Mouse (Mus musculus) left cerebral cortex, adult 8-10 months (tissue): ENCODE measurements around the gene Fen1. TPM values are rescaled to one million over a fixed set of nuclear protein-coding genes. Genes with fewer than 3 reads are reported as not detected.

ENCODE experiments used
- DNase-seq, 2 experiments: peaks; one replicate each; pipeline ENCODE4 v3.0.0; 2022; ENCODE audit warnings: low spot score in 2 of 2
- total RNA-seq, 4 experiments: library from RNA; stranded (reverse); gene quantifications; 2 replicates each; pipeline ENCODE4 v1.2.4; 2022

Gene Fen1
- total RNA-seq, 4 experiments from 2014 or later, result 11.7 to 14.4 (median 13.0) TPM

GRCm38 (mm10) chr19:10216101-10216500 lies 12.1 kb upstream of the Fen1 start:
- DNase-seq, result no peak

- no peak for DNase-seq
Measured at GRCm38 (mm10) chr19:10213796-10214471, 10.0 kb upstream of the Fen1 start.

GRCm38 (mm10) chr19:10210885-10211284 lies 6.9 kb upstream of the Fen1 start:
- no peak for DNase-seq

- DNase-seq, result no peak
Measured at GRCm38 (mm10) chr19:10208851-10209250, 4.9 kb upstream of the Fen1 start.

GRCm38 (mm10) chr19:10205051-10205450 lies 1.1 kb upstream of the Fen1 start:
- no peak for DNase-seq

- peak; percentile 27 to 55 for DNase-seq
Measured at GRCm38 (mm10) chr19:10204616-10205001, 640 bp upstream of the Fen1 start.

GRCm38 (mm10) chr19:10203146-10203847 lies 672 bp downstream of the Fen1 start:
- DNase-seq, result no peak

- peak in 1 of 2 experiments; percentile 44 for DNase-seq
Measured at GRCm38 (mm10) chr19:10198723-10199122, 5.2 kb downstream of the Fen1 start.

GRCm38 (mm10) chr19:10198286-10198685 lies 5.7 kb downstream of the Fen1 start:
- DNase-seq, result no peak

- DNase-seq, result no peak
Measured at GRCm38 (mm10) chr19:10197130-10197529, 6.8 kb downstream of the Fen1 start.

- no peak for DNase-seq
Measured at GRCm38 (mm10) chr19:10195252-10195651, 8.7 kb downstream of the Fen1 start.

- DNase-seq, result no peak
Measured at GRCm38 (mm10) chr19:10194337-10194736, 9.6 kb downstream of the Fen1 start.

GRCm38 (mm10) chr19:10191326-10191725 lies 12.6 kb downstream of the Fen1 start:
- DNase-seq, result no peak

- DNase-seq, result peak in 1 of 2 experiments; percentile 44
Measured at GRCm38 (mm10) chr19:10190796-10191195, 13.2 kb downstream of the Fen1 start.

GRCm38 (mm10) chr19:10189940-10190339 lies 14.0 kb downstream of the Fen1 start:
- no peak for DNase-seq

GRCm38 (mm10) chr19:10189022-10189421 lies 14.9 kb downstream of the Fen1 start:
- DNase-seq, result no peak

- peak; percentile 47 to 83 for DNase-seq
Measured at GRCm38 (mm10) chr19:10188281-10188811, 15.6 kb downstream of the Fen1 start.

GRCm38 (mm10) chr19:10186569-10186968 lies 17.4 kb downstream of the Fen1 start:
- DNase-seq, result peak in 1 of 2 experiments; percentile 3

GRCm38 (mm10) chr19:10185876-10186275 lies 18.1 kb downstream of the Fen1 start:
- DNase-seq, result peak in 1 of 2 experiments; percentile 11

- no peak for DNase-seq
Measured at GRCm38 (mm10) chr19:10184096-10184495, 19.9 kb downstream of the Fen1 start.

GRCm38 (mm10) chr19:10183299-10183983 lies 20.5 kb downstream of the Fen1 start:
- peak; percentile 79 to 81 for DNase-seq
